Mouse (Mus musculus) layer of hippocampus, adult 11-12 months (tissue): ENCODE results near the gene Cavin4.
"Not testable (repeated sequence)": the region's sequence is repeated elsewhere in the genome, so short reads cannot be mapped to it uniquely, and the experiment has no call there.

ENCODE experiments used
- DNase-seq: peaks from one replicate; pipeline ENCODE4 v3.0.0; 2022; ENCODE audit warnings: low spot score

Gene Cavin4

GRCm38 (mm10) chr4:48674412-48674811 lies 11.1 kb downstream of the Cavin4 start:
- no peak for DNase-seq

GRCm38 (mm10) chr4:48676570-48677185 lies 13.4 kb downstream of the Cavin4 start:
- DNase-seq = no peak

- DNase-seq = no peak
Observed at GRCm38 (mm10) chr4:48677276-48677675, 14.0 kb downstream of the Cavin4 start.

- no peak for DNase-seq
Observed at GRCm38 (mm10) chr4:48677812-48678211, 14.5 kb downstream of the Cavin4 start.

GRCm38 (mm10) chr4:48678793-48679192 lies 15.5 kb downstream of the Cavin4 start:
- DNase-seq = no peak

GRCm38 (mm10) chr4:48679728-48680127 lies 16.4 kb downstream of the Cavin4 start:
- not testable (repeated sequence) for DNase-seq

GRCm38 (mm10) chr4:48680214-48680613 lies 16.9 kb downstream of the Cavin4 start:
- DNase-seq = no peak

- DNase-seq = peak; percentile 70
Observed at GRCm38 (mm10) chr4:48680648-48681343, 17.5 kb downstream of the Cavin4 start.

- no peak for DNase-seq
Observed at GRCm38 (mm10) chr4:48683126-48683525, 19.8 kb downstream of the Cavin4 start.

GRCm38 (mm10) chr4:48683633-48684209 lies 20.4 kb downstream of the Cavin4 start:
- not testable (repeated sequence) for DNase-seq

GRCm38 (mm10) chr4:48684593-48685187 lies 21.4 kb downstream of the Cavin4 start:
- DNase-seq = no peak

- DNase-seq = no peak
Observed at GRCm38 (mm10) chr4:48688148-48688547, 24.8 kb downstream of the Cavin4 start.

GRCm38 (mm10) chr4:48690640-48691039 lies 27.3 kb downstream of the Cavin4 start:
- peak; percentile 72 for DNase-seq

GRCm38 (mm10) chr4:48691793-48692437 lies 28.6 kb downstream of the Cavin4 start:
- peak; percentile 52 for DNase-seq

GRCm38 (mm10) chr4:48692736-48693292 lies 29.5 kb downstream of the Cavin4 start:
- no peak for DNase-seq

- DNase-seq = no peak
Observed at GRCm38 (mm10) chr4:48696706-48697105, 33.4 kb downstream of the Cavin4 start.

- DNase-seq = no peak
Observed at GRCm38 (mm10) chr4:48697302-48697701, 34.0 kb downstream of the Cavin4 start.

- peak; percentile 30 for DNase-seq
Observed at GRCm38 (mm10) chr4:48715865-48716650, 52.7 kb downstream of the Cavin4 start.

GRCm38 (mm10) chr4:48716817-48717216 lies 53.5 kb downstream of the Cavin4 start:
- DNase-seq = no peak
